Mouse (Mus musculus): ENCODE data around the gene E130114P18Rik.

E130114P18Rik gene

GRCm38 (mm10) chr4:97804638-97805037 lies 26.8 kb upstream of the E130114P18Rik start:
- DNase-seq = no peak

- no peak for DNase-seq
Measured at GRCm38 (mm10) chr4:97803791-97804190, 25.9 kb upstream of the E130114P18Rik start.

- DNase-seq = no peak
Measured at GRCm38 (mm10) chr4:97796505-97796904, 18.6 kb upstream of the E130114P18Rik start.

- no peak for DNase-seq
Measured at GRCm38 (mm10) chr4:97795957-97796356, 18.1 kb upstream of the E130114P18Rik start.

- DNase-seq = no peak
Measured at GRCm38 (mm10) chr4:97794865-97795264, 17.0 kb upstream of the E130114P18Rik start.

GRCm38 (mm10) chr4:97793931-97794330 lies 16.1 kb upstream of the E130114P18Rik start:
- DNase-seq = no peak

- no peak for DNase-seq
Measured at GRCm38 (mm10) chr4:97788537-97788936, 10.7 kb upstream of the E130114P18Rik start.

GRCm38 (mm10) chr4:97787515-97787914 lies 9.6 kb upstream of the E130114P18Rik start:
- DNase-seq = peak; percentile 73

- no peak for DNase-seq
Measured at GRCm38 (mm10) chr4:97786571-97786970, 8.7 kb upstream of the E130114P18Rik start.

- DNase-seq = no peak
Measured at GRCm38 (mm10) chr4:97785547-97786271, 7.8 kb upstream of the E130114P18Rik start.

GRCm38 (mm10) chr4:97784236-97784635 lies 6.4 kb upstream of the E130114P18Rik start:
- no peak for DNase-seq

GRCm38 (mm10) chr4:97783073-97783879 lies 5.4 kb upstream of the E130114P18Rik start:
- DNase-seq = no peak

GRCm38 (mm10) chr4:97782497-97782896 lies 4.6 kb upstream of the E130114P18Rik start:
- peak; percentile 61 for DNase-seq

GRCm38 (mm10) chr4:97782069-97782468 lies 4.2 kb upstream of the E130114P18Rik start:
- no peak for DNase-seq

- no peak for DNase-seq
Measured at GRCm38 (mm10) chr4:97780666-97781435, 3.0 kb upstream of the E130114P18Rik start.

GRCm38 (mm10) chr4:97780024-97780423 lies 2.1 kb upstream of the E130114P18Rik start:
- DNase-seq = no peak

GRCm38 (mm10) chr4:97779003-97779930 lies 1.4 kb upstream of the E130114P18Rik start:
- no peak for DNase-seq

GRCm38 (mm10) chr4:97778211-97779002 lies 529 bp upstream of the E130114P18Rik start:
- peak; percentile 64 for DNase-seq

GRCm38 (mm10) chr4:97777081-97777705 lies 685 bp downstream of the E130114P18Rik start:
- DNase-seq = peak; percentile 69

GRCm38 (mm10) chr4:97776388-97777080 lies 1.3 kb downstream of the E130114P18Rik start:
- no peak for DNase-seq

Measured in cerebellum, adult 11-12 months (tissue).